Mouse (Mus musculus) layer of hippocampus, adult 9-10 months (tissue): Measurements from ENCODE around the gene Vps29.

Experiments
- DNase-seq: peaks from one replicate; pipeline ENCODE4 v3.0.0; 2022; ENCODE audit warnings: low spot score

The Vps29 gene

DNA sequence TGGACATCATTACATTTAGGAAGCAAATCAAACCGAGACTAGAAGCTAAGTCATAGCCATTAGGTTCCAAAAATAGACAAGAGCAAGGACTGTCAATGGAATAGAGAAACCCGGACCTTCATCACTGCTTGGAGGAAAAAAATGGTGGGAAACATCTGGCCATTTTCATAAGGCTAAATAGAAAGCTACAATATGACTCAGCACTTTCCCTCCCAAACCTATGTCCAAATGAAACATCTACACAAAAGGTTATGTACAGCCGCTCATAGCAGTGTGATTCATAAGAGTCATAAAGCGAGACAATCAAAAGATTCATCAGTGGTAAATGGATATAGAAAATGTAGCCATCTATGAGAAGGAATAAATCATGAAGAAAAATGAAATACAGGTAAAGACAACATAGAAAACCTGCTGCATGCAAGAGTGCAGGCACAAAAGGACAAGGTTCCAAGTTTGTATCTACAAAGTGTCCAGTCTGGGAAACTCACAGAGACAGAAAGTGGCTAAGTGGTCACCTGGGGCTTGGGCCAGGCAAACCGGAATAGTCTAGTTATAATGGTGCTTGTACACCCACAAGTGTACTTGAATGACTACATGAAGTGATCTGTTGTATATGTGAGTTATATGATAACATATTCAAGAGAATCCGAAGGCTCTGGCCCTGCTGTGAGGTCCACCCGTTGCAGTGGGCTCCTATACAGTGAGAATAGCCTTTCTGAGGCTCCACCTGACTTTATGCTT is 17.4 kb upstream of the Vps29 start:
- no peak for DNase-seq

DNA sequence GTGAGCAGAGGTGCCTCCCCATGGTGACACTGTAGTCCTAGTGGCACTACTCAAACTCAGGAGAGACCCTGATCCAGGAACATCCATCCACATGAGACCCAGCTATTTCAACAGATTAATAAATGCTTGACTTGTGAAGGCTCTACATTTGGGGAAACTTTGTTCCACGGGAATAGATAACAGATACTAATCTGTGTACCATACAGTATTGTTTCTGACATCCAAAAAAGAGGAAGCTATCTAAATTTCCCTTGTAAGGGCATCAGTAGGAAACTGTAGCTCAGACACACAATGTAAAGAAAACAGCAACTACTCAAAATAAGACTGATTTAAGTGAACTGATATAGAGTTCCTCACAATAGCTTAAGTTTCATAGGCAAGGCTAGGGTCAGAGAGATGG is 11.3 kb upstream of the Vps29 start:
- no peak for DNase-seq

DNA sequence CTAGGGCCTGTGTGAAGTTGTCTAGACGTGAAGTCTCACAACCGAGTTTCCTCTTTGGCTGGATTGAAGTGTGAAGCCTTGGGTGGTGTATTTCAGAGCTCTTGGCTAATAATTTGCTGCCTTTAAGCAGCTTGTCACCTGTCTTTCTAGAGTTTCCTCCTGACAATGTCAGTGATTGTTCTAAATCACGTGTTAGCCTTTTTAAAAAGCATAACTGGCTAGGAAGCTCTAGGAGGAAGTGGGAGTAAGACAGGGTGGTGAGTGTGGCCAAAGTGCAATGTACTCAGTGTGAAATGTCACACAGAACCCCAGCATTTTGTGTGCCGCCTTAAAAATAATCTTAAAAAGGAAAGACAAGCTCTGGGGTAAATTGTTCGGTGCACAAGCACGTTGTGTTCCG is 10.4 kb upstream of the Vps29 start:
- DNase-seq = no peak

DNA sequence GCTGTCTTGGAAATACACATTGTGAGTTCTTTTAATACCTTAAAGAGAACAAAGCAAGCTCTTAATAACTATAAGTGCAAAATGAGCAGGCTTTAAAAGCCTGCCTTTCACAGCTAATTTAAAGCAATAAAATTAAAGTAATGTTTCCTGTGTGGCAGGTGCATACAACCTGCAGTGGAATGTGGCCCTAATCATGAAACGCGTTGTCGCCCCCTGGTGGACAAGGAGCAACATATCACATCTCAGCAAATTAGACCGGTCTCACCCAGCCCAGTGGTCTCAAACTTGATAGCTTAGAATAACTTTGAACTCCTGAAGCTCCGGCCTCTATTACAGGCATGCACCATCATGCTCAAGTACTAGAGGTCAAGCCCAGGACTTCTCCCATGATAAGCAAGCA is 9.9 kb upstream of the Vps29 start:
- DNase-seq = peak; percentile 59

DNA sequence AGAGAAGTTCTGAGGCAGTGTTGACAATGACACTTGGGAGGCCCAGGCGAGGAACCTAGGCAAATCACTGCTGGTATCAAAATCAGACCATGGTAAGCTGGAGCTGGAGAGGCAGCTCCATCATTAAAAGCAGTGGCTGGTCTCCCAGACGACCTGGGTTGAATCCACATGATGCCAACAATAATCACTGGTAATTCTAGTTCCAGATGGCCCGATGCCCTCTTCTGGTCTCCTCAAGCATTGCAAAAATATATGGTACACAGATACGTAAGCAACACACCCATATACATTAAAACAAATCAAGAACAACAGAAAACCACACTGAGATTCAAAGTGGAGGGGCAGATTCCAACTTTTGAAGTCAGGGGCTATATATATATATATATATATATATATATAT is 8.4 kb upstream of the Vps29 start:
- DNase-seq = no peak

DNA sequence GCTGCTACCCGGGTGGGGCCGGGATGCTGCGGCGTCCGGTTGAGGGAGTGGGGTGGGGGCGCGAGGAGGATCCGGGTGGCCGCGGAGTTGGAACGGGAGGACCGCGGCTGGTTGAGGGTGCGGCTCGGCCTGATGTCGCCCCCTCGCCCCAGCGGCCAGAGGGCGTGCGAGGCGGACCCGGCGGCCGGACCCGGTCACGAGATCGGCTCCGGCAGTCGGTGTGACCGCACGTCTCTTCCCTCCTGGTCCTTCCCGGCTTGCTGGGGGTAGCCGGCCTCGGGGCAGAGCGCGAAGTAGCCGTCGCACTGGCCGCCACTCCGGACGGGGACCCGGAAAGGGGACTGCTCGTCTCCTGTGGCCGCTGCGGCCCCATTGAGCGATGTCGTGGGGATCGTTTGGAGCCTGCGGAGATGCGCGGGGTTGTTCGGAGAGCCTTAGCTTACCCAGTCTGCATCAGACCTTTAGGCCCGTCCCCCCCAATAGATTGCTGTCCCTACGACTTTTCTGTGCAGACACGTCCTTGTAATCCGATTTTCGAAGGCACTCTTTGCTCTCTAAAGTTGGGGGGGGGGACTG is 411 bp downstream of the Vps29 start:
- DNase-seq = no peak

DNA sequence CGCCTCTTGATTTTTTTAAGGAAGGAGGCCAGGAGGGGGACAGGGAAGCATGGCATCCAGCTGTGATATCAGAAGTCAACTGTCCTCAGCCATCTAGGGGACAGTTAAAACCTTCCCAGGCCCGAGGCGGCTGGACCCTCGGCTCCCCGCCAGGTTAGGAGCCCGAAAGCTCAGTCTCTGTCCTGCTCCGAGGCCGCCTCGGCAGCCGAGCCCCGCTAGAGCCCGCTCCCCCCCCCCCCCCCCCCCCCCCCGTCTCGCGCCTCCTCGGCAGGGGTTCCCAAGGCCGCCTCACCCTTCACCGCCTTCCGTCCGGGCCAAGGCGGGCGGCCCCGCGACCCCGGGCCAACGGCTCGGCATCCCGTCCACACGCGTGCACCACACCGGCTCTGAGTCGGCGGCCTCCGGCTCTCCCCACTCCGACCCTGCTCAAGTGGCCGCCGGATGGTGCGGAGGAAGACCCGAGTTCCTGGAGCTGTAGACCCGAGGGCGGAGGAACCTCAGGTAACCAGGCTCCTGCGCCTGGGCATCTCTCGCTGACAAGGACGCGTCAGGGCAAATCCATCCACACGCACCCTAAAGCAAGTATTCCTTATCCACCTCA is 17.5 kb downstream of the Vps29 start, which contains the start of gene Gpn3:
Gene Gpn3 (plus strand): TSS at position 286 of the 601 bp plus-strand sequence.
- DNase-seq = no peak

DNA sequence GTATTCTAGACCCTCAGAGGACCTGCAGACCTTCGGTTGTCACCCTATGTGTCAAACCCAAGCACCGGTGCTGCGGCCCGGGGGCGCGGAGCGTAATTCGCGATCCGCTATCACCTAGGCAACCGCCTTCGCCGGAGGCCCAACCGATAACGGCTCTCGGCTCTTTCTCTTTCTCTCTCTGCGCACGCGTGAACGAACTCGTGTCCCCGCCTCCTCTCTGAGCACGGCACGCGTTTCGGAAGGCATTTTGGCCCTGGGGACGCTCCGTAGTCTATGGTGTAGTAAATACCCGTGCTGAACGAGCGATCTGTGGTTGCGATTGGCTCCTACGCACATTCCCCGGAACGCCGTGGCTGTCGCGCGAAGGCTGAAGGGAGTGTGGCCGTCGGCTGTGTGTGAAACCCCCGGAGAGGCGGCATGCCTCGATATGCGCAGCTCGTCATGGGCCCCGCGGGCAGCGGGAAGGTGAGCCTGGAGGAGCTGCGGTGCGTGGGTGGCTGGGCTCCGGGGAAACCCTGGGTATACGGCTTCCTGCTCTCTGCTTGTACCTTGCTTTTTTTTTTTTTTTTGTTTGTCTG is 18.1 kb downstream of the Vps29 start, which contains the start of gene Fam216a:
Gene Fam216a (minus strand): TSS at position 173 of the 578 bp plus-strand sequence.
- DNase-seq = peak; percentile 99

DNA sequence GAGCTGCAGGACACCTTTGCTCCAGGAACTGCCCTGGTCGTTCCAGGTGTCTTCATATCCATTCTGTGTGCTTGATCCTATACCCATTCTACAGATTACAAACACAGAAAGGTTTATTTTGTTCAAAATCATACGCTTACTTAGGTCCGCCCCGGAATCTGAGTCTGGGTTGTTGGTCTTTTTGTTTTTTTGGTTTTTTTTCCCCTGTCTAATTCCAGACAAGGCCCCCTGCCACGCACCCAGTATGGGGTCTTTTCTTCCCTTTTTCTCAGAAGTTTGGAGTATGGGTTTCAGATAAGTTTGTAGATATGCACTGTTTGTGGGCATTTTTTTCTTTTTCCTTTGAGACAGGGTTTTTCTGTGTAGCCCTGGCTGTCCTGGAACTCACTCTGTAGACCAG is 18.7 kb downstream of the Vps29 start:
- DNase-seq = no peak

DNA sequence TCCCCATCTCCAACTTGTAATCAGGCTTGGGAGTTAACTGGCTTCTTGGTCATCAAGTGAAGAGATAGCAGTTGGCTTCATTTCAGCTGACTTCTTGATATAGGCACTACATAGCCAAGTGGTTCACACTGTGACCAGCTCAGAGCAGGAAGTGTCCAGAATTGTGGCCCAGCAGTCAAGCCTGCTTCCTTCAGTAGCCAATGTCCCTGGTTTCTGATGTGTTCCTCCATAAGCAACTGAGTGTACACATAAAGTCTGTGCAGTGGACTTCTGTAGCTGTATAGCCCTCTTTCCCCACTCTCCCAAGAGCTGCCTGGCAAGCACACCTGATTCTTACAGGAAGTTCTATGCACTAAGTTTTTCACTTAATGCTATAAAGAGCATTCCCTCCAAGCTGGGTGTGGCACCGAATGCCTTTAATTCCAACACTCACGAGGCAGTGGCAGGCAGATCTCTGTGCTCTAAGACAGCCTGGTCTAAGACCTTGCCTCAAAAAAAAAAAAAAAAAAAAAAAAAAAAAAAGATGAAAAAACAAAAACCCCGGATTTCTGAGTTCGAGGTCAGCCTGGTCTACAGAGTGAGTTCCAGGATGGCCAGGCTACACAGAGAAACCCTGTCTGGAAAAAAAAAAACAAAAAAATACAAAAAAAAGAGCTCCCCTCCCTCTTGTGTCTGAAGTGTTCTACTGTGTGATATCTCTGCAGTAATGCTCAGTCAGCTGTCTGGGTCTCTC is 23.1 kb downstream of the Vps29 start:
- no peak for DNase-seq

DNA sequence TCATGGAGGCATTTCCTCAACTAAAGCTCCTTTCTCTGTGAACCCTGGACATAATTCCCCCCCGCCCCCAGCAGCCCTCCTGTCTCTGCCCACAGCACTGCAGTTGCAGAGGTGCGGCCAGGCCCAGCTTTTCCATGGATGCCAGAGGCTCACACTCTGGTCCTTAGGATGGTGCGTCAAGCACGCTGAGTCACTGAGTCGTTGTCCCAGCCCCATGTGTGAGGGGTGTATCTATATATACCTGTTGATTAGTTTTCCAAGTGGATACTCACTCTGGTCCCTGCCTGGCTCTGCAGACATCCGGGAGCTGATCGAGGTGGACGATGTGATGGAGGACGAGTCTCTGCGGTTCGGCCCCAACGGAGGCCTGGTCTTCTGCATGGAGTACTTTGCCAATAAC is 24.0 kb downstream of the Vps29 start:
- no peak for DNase-seq

DNA sequence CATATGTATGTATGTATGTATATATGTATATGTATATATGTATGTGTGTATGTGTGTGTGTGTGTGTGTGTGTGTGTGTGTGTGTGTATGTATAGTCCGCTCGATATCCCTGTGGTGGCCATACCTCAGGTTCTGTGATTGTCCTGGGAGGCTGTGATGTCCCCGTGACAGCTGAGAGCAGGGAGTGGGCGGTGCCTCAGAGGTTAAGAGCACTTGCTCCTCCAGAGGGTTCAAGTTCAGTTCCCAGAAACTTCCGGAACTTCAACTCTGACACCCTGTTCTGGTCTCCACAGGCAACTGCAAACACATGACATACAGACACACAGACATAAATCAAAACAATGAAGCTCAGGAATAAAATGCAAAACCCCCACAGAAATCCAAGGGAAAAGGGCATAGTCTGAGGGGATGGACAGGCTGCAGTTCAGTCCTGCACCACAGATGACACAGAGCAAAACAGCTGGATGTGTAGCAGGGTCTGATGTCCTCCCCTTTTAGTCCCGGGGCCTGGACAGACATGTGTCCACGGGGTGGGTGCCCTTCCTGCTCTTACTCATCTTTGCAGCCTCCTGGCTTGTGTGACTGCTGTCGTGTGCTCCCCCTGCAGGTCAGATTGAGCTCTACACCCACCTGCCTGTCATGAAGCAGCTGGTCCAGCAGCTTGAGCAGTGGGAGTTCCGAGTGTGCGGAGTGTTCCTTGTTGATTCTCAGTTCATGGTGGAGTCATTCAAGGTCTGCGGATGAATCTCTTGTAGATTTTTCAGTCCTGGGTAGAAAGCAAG is 25.4 kb downstream of the Vps29 start:
- peak; percentile 83 for DNase-seq

DNA sequence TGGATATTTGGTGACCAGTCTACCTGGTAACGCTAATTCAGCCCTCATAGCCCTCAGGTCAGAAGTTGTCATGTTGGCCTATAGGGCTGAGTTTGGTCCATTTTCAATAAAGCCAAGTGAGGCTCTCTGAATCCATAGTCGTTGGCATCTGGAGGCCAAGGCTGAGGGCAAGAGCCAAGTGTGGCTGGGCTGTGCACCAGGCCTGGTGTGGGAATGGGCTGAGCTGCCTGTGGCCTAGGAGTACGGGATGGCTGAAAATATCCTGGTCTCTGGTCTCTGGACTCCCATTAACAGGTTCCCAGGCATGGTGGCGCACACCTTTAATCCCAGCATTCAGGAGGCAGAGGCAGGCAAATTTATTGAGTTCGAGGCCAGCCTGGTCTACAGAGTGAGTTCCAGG is 35.8 kb downstream of the Vps29 start:
- no peak for DNase-seq

DNA sequence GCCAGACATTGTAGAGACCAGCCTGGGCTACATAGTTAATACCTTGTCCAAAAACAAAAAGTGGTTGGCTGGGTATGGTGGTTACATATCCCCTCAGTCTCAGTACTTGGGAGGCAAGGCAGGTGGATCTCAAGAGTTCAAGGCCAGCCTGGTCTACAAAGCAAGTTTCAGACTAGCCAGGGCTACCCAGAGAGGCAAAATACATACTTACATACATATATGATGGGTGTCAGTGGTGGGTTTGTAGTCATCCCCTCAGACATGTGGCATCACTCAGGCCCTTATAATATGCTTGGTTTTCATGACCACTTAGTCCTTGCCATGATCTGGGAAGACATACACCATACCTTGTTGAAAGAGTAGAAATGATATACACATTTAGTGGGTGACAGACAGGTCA is 36.5 kb downstream of the Vps29 start:
- DNase-seq = no peak

DNA sequence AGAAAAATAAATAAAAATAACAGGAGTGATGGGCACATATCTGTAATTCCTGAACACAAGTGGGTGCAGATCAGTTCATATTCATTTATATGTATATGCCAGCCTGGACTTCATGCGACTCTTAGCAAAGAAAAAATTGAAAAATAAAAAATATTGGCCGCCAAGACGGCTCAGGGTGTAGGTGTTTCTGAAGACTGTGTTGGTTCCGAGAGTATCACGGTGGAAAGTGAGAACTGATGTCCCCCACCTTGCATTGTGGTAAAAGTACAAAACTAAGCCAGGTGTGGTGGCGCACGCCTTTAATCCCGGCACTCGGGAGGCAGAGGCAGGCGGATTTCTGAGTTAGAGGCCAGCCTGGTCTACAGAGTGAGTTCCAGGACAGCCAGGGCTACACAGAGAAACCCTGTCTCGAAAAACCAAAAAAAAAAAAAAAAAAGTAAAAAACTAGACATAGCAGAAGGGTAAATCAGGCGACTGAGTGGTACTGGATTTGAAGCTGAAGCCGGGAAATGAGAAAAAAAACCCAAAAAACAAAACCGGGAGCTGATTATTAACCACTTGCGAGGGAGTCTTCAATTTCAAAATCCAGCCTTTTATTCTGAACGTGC is 37.1 kb downstream of the Vps29 start:
- no peak for DNase-seq

DNA sequence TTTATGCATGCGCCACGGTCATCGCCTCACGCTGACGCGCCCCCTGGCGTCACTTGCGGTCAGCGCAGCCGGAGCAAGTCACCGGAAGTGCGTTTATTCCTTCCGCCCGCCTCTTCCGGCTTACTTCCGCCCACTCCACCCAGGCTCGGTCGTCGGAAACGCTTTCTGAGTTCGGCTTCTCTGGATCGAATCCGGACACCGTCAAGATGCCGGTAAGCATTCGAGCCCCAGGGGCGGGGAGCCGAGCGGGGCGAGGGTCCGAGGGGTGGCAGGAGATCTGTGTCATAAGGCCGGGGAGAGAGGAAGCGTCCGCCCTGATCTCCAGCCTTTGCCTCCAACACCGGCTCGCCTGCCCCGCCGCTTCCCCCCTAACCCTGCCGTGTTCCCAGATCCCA is 37.6 kb downstream of the Vps29 start, which contains the start of gene Arpc3:
Gene Arpc3 (plus strand): TSS at position 93 of the 395 bp plus-strand sequence.
- DNase-seq = peak; percentile 69

DNA sequence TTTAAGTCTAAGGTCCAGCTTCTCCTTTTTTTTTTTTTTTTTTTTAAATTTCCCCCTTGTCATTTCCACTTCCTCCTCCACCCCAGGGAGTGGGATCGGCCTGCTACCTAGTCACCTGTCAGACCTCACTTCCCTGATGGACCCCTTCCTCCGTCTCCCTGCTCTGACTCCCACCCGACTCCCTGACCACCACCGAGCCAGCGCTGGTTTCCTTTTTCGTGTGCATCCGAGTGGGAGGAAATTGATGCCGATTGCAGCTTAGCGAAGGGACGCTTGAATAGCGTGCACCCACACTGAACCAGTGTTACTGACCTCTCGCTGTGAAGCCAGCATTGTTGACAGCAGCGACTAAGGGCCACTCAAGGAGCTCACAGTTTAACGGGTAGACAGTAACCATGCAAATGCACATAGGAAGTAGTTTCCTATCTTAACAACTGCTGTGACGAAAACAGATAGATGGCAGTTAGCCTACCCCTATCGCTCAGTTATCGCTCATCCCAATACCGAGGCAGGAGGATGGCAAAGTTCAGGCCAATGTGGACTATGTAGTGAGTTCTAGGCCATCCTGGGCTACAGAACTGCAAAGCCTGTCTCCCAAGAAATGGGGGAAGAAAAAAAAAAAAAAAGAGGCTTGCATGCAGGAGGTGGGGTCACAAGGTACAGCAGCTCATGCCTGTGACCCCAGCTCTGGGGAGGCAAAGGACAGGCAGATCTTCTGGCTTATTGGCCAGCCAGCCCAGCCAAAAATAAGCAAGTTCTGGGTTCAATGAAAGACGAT is 38.2 kb downstream of the Vps29 start:
- no peak for DNase-seq

DNA sequence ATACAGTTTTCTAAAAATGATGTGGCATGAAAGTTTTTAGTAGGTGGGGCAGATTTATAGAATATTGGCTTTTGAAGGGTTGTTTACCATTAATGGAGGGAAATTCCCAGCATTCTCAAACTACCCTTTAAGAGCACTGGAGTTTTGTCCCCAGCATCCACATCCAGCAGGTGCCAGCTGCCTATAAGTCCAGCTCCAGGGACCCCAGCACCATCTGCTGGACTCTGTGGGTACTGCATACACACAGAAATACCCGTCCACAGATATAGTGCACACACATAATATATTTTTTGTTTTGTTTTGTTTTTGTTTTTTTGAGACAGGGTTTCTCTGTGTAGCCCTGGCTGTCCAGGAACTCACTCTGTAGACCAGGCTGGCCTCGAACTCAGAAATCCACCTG is 39.7 kb downstream of the Vps29 start:
- DNase-seq = no peak

DNA sequence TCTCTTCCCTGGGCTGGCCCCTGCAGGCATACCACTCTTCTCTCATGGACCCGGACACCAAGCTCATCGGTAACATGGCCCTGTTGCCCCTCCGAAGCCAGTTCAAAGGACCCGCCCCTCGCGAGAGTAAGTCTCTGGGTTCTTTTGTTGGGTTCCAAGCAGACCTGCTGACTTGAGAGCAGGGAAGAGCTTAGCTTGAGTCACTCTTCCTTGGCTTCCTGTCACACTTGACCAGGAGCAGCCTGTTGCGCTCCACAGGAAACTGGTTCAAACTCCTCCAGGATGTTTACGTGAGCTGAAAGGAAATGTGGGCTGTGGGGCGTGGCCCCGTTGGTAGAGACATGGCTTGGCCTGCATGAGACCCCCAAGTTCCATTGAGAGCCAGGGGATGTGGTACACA is 42.6 kb downstream of the Vps29 start:
- DNase-seq = no peak

DNA sequence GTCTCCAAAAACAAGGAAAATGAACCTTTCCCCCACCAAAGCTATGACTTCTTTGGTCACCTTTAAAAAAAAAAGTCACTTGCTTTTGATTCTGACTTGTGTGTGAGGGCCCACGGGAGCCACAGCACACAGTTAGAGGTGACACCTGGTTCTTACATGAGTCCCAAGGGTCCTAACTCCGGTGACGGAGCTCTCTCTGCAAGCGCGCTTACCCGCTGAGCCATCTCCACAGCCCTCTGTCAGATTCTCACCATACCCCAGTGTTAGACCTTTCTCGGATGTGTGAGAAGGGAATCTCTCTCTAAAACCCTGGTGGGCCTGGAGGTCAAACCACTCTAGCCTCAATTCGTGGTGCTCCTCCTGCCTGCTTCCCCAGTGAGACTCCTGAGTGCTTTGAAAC is 43.3 kb downstream of the Vps29 start:
- DNase-seq = no peak
